Mouse (Mus musculus) frontal cortex, adult (tissue): ENCODE measurements around the gene Sgk2.
"Not testable (repeated sequence)": the region's sequence is repeated elsewhere in the genome, so short reads cannot be mapped to it uniquely, and the experiment has no call there.

Source experiments
- ATAC-seq: cut with Nextera tagmentation; 2 replicates; pipeline ENCODE4 v1.9.2; 2017; ENCODE audit warnings: mild to moderate bottlenecking, moderate library complexity, mixed read lengths; ENCODE audit not compliant: low TSS enrichment

The Sgk2 gene

DNA sequence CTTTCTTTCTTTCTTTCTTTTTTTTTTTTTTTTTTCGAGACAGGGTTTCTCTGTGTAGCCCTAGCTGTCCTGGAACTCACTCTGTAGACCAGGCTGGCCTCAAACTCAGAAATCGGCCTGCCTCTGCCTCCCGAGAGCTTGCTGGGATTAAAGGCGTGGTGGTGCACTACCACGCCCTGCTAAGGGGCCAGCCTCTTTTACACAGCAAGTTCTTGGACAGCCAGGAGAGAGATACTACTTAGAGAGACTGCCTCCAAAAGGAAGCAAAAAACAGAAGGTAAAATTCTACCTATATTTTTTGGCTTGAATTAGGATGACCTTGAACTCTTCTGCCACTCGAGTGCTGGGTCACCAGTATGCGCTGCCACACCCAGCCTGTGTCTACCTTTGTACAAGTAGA lies 71.9 kb downstream of the Sgk2 start:
- ATAC-seq = not testable (repeated sequence)

- ATAC-seq = no peak
These were observed 73.5 kb downstream of the Sgk2 start for GRCm38 (mm10) chr2:163060630-163061029.

DNA sequence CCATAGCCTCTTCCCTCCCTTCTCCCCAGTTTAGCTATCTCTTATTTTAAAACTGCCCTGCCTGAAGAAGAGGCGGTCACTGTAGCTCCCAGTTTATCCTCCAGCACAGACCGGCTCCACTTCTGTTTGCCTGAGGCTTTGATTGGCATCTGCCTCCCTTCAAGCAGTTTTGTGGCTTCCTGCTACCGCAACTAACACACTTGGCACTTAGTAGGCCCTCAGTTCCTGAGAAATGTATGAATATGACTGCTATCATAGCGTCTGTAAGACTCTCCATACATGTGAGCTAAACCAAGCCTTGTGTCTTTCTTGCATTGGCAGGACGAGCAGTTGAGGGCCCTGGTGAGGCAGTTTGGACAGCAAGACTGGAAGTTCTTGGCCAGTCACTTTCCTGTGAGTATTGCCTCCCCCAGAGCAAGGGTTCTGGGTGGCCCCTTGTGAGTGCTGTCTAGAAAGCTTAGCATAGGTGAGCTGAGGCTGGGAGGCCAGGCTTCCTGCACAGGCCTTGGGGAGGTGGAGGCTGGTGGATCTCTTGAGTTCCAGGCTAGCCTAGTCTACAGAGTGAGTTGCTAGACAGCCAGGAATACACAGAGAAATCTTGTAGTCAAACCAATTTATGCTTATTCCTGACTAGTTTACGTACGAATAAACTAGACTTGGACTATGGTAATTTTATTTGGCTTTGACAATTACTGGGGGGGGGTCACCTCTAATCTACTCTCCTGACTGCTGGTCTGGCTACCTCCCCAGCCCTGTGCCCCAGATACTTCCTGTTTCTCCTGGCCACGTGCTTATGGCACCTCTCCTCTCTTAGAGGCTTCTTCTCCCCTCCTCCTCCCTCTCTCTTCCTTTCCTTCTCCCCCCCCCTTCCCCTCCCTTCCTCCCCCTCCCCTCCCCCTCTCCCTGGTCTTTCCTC lies 74.3 kb downstream of the Sgk2 start:
- no peak for ATAC-seq

DNA sequence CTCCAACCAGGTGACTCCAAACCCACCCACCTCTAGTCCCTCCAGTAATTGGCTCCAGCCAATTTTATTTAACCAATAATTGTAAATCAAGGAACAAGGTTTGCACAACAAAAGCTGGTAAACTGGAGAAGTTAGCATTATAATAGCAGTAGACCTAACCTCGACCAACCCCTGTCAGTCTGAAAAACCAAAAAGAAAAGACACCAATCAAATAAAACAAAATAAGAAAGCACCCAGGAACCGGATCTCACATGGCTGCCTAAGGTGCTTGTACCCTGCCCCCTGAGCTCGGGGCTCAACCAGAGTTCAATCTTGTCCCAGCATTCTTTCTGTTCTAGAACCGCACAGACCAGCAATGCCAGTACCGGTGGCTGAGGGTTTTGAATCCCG lies 75.0 kb downstream of the Sgk2 start:
- ATAC-seq = no peak
